Mouse (Mus musculus) limb, embryonic 13.5 days (tissue): Measurements from ENCODE around the gene Zfp947. TPM values are rescaled to one million over a fixed set of nuclear protein-coding genes. Genes with fewer than 3 reads are reported as not detected.
A peak's percentile ranks its signal among the peaks of the same experiment; 100 is the strongest.
"Not testable (repeated sequence)": the region's sequence is repeated elsewhere in the genome, so short reads cannot be mapped to it uniquely, and the experiment has no call there.

Experiments
- ATAC-seq: fragments of 200-750 bp; cut with Nextera tagmentation; 2 replicates; pipeline ENCODE4 v1.8.0; 2017; ENCODE audit warnings: low read depth, moderate number of reproducible peaks, moderate TSS enrichment; ENCODE audit not compliant: low FRiP score
- H3K27ac ChIP-seq: fragments of 300-500 bp; sonication (generic); 2 replicates; pipeline ENCODE4 v1.5.1; 2015; ENCODE audit warnings: inconsistent platforms, mild to moderate bottlenecking, moderate library complexity
- H3K27me3 ChIP-seq: fragments of 300-500 bp; sonication (generic); 2 replicates; pipeline ENCODE4 v1.6.1; 2015; ENCODE audit warnings: mild to moderate bottlenecking, inconsistent platforms
- H3K36me3 ChIP-seq: fragments of 300-500 bp; sonication (generic); 2 replicates; pipeline ENCODE4 v1.6.1; 2015; ENCODE audit warnings: inconsistent platforms, mild to moderate bottlenecking, moderate library complexity
- H3K4me1 ChIP-seq: fragments of 300-500 bp; sonication (generic); 2 replicates; pipeline ENCODE4 v1.6.1; 2015; ENCODE audit warnings: inconsistent platforms
- H3K4me2 ChIP-seq: fragments of 300-500 bp; sonication (generic); replicated peaks from 2 replicates; pipeline ENCODE4 v1.6.1; 2015; ENCODE audit warnings: inconsistent platforms, mild to moderate bottlenecking, moderate library complexity
- H3K4me3 ChIP-seq: fragments of 300-500 bp; sonication (generic); 2 replicates; pipeline ENCODE4 v1.5.1; 2015; ENCODE audit warnings: moderate library complexity, mild to moderate bottlenecking, inconsistent platforms
- H3K9ac ChIP-seq: fragments of 300-500 bp; sonication (generic); 2 replicates; pipeline ENCODE4 v1.6.1; 2015; ENCODE audit warnings: mild to moderate bottlenecking, inconsistent platforms
- H3K9me3 ChIP-seq: fragments of 300-500 bp; sonication (generic); 2 replicates; pipeline ENCODE4 v1.6.1; 2016; ENCODE audit warnings: inconsistent platforms
- WGBS: fragments of 180-500 bp; shearing (Covaris S2); methylation state at CpG from one replicate; pipeline ENCODE4 v1.1.7; 2015; 5-methylcytosine and 5-hydroxymethylcytosine counted together
- polyA plus RNA-seq: library from polyadenylated mRNA; unstranded; fragments of >200 nt; fragmentation: Nextera tagmentation; extraction: Ambion mirVana; gene quantifications from 2 replicates; pipeline ENCODE4 v1.2.1, GENCODE M21; 2015

Zfp947 gene
- polyA plus RNA-seq = 2.8 TPM in 2 replicates

GRCm38 (mm10) chr17:22165722-22166294, at the start of gene Zfp947:
Gene Zfp947, minus strand, starts transcription at chr17:22166190.
- WGBS = 0% methylated on average over 16 of the region's 16 CpGs
- ATAC-seq = peak; percentile 90
- H3K4me2 ChIP-seq = peak within 1 kb of the TSS; percentile 66

GRCm38 (mm10) chr17:22165304-22165703, 686 bp downstream of the Zfp947 start:
- H3K9me3 ChIP-seq, H3K4me1 ChIP-seq, H3K27ac ChIP-seq, H3K27me3 ChIP-seq, H3K36me3 ChIP-seq: not testable (repeated sequence)
- Histone ChIP-seq H3K4me2 (peak overlapping the region; percentile 66), H3K9ac (peak overlapping the region; percentile 74), H3K4me3 (peak overlapping the region; percentile 57)
- ATAC-seq = peak; percentile 72
- WGBS = 0% methylated on average over 3 of the region's 3 CpGs

More at GRCm38 (mm10) chr17:22165722-22166294, at the start of gene Zfp947:
- H3K36me3 ChIP-seq, H3K27me3 ChIP-seq, H3K4me1 ChIP-seq, H3K27ac ChIP-seq, H3K9me3 ChIP-seq: not testable (repeated sequence)
- H3K4me3 ChIP-seq = peak within 1 kb of the TSS; percentile 57
- H3K9ac ChIP-seq = peak within 1 kb of the TSS; percentile 74

GRCm38 (mm10) chr17:22153951-22154350, 12.0 kb downstream of the Zfp947 start:
- not testable (repeated sequence) for H3K9me3 ChIP-seq, H3K9ac ChIP-seq, H3K27me3 ChIP-seq, ATAC-seq, H3K4me1 ChIP-seq, H3K27ac ChIP-seq, H3K4me3 ChIP-seq, H3K4me2 ChIP-seq, H3K36me3 ChIP-seq
- 55% methylated on average over 3 of the region's 4 CpGs for WGBS

DNA sequence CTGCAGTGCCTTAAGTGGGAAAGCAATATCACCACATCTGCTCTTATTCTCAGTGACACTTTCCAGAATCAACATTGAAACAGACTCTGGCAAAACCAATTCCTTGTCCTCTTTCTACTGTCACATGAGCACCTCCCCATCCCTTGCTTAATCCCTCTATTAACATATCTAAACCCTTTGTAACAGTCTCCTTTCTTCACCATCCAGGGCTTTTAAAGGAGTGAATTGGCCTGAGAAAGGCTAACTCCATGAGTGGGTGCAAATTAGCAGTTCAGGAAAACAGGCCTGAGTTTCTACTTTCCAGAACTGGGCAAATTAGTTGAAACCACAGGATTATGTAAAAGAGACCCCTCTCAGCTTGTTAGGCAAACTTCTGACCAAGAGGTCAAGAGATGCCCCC, 47.2 kb downstream of the Zfp947 start:
- H3K4me2 ChIP-seq = no peak overlapping the region
- H3K36me3 ChIP-seq = no peaks in the 10 kb centered on the region

More for the DNA sequence above, 47.2 kb downstream of the Zfp947 start:
- no peaks in the 10 kb centered on the region for H3K9me3 ChIP-seq
- ATAC-seq = no peak
- H3K9ac ChIP-seq = no peak overlapping the region
- no peaks in the 10 kb centered on the region for H3K27me3 ChIP-seq
- no peak overlapping the region for H3K27ac ChIP-seq
- H3K4me1 ChIP-seq = no peaks in the 10 kb centered on the region
- no peak overlapping the region for H3K4me3 ChIP-seq

Other genes with a start within 250 kb of the Zfp947 start
- gene Zfp942, start 203.7 kb downstream of the Zfp947 start, polyA plus RNA-seq = 25.6 and 27.1 TPM in 2 replicates
- 17.6 and 20.7 TPM in 2 replicates for gene Zfp943, start 203.6 kb downstream of the Zfp947 start, polyA plus RNA-seq
- 2.6 TPM in 2 replicates for gene Zfp994, start 59.4 kb upstream of the Zfp947 start, polyA plus RNA-seq
- 12.4 and 12.5 TPM in 2 replicates for gene CT030661.1, start 148.6 kb upstream of the Zfp947 start, polyA plus RNA-seq
- gene Zfp944, start 195.2 kb upstream of the Zfp947 start, polyA plus RNA-seq = 15.3 and 16.7 TPM in 2 replicates
- 9.0 and 9.2 TPM in 2 replicates for gene Zfp758, start 195.3 kb upstream of the Zfp947 start, polyA plus RNA-seq